Mouse (Mus musculus) MEL (cell line): ENCODE measurements at regions not wholly inside any gene's neighbourhood (a gene's known extent, or its start where the extent isn't known, plus 50 kb on each side); places are given as distances from the start of the nearest gene placed in this dataset.

Experiments used
- DNase-seq: peaks from one replicate; pipeline ENCODE4 v3.0.0; 2011; ENCODE audit warnings: low read depth, low spot score
- H3K27ac ChIP-seq: 2 replicates; pipeline ENCODE4 v1.5.1; 2012; ENCODE audit warnings: low read depth, mild to moderate bottlenecking, control low read depth, low read length, moderate library complexity; ENCODE audit not compliant: control insufficient read depth
- H3K27me3 ChIP-seq, 2 experiments: fragments of 150-350 bp in 1 of 2; sonication (generic) in 1 of 2; 2 replicates each; pipeline ENCODE4 v1.6.1; 2012; ENCODE audit warnings: low read length in 2 of 2, mild to moderate bottlenecking in 2 of 2, improper control_type of control experiment in 1 of 2, moderate library complexity in 1 of 2; ENCODE audit not compliant: insufficient read depth in 2 of 2, control insufficient read depth in 1 of 2
- H3K36me3 ChIP-seq, 2 experiments: 2 replicates each; pipeline ENCODE4 v1.6.1; 2012 to 2014; ENCODE audit warnings: low read length in 2 of 2, improper control_type of control experiment in 1 of 2, inconsistent platforms in 1 of 2, mild to moderate bottlenecking in 1 of 2; ENCODE audit not compliant: insufficient read depth in 2 of 2, control insufficient read depth in 1 of 2
- H3K4me1 ChIP-seq, 2 experiments: fragments of 150-350 bp in 1 of 2; sonication (generic) in 1 of 2; 2 replicates each; pipeline ENCODE4 v1.6.1; 2012; ENCODE audit warnings: low read length in 2 of 2, improper control_type of control experiment in 1 of 2, mild to moderate bottlenecking in 1 of 2; ENCODE audit not compliant: insufficient read depth in 2 of 2, control insufficient read depth in 1 of 2
- H3K4me3 ChIP-seq, 2 experiments: fragments of 150-350 bp in 1 of 2; sonication (generic) in 1 of 2; 2 replicates each; pipeline ENCODE4 v1.5.1; 2012; ENCODE audit warnings: low read depth in 2 of 2, low read length in 2 of 2, mild to moderate bottlenecking in 2 of 2, moderate library complexity in 2 of 2, control low read depth in 1 of 2, improper control_type of control experiment in 1 of 2; ENCODE audit not compliant: control insufficient read depth in 1 of 2, insufficient read depth in 1 of 2
- H3K79me2 ChIP-seq: 2 replicates; pipeline ENCODE4 v1.6.1; 2012; ENCODE audit warnings: mild to moderate bottlenecking, low read length, moderate library complexity; ENCODE audit not compliant: control insufficient read depth, poor library complexity, insufficient read depth
- H3K9ac ChIP-seq: 2 replicates; pipeline ENCODE4 v1.6.1; 2012; ENCODE audit warnings: low read depth, mild to moderate bottlenecking, control low read depth, low read length, moderate library complexity; ENCODE audit not compliant: control insufficient read depth, poor library complexity, severe bottlenecking
- H3K9me3 ChIP-seq: fragments of 150-350 bp; sonication (generic); replicated peaks from 2 replicates; pipeline ENCODE4 v1.6.1; 2012; ENCODE audit warnings: mild to moderate bottlenecking, low read length, improper control_type of control experiment, moderate library complexity; ENCODE audit not compliant: insufficient read depth
- BHLHE40 ChIP-seq: IDR thresholded peaks from 2 replicates; pipeline ENCODE4 v1.6.1; 2012; ENCODE audit warnings: low read depth, mild to moderate bottlenecking, inconsistent platforms, low read length, improper control_type of control experiment, borderline replicate concordance
- CHD1 ChIP-seq: IDR thresholded peaks from 2 replicates; pipeline ENCODE4 v1.6.1; 2012; ENCODE audit warnings: low read depth, mild to moderate bottlenecking, inconsistent platforms, low read length, improper control_type of control experiment
- ELF1 ChIP-seq: IDR thresholded peaks from 2 replicates; pipeline ENCODE4 v1.6.1; 2014; ENCODE audit warnings: low read depth, mild to moderate bottlenecking, inconsistent platforms, low read length, improper control_type of control experiment, moderate library complexity
- EP300 ChIP-seq, 2 experiments: IDR thresholded peaks; 2 replicates each; pipeline ENCODE4 v1.6.1; 2011; ENCODE audit warnings: improper control_type of control experiment in 2 of 2, low read length in 2 of 2, low read depth in 1 of 2, mild to moderate bottlenecking in 1 of 2
- ETS1 ChIP-seq: IDR thresholded peaks from 2 replicates; pipeline ENCODE4 v1.6.1; 2012; ENCODE audit warnings: low read depth, mild to moderate bottlenecking, inconsistent platforms, low read length, improper control_type of control experiment, moderate library complexity
- GABPA ChIP-seq: IDR thresholded peaks from 2 replicates; pipeline ENCODE4 v1.6.1; 2012; ENCODE audit warnings: low read depth, mild to moderate bottlenecking, inconsistent platforms, low read length, improper control_type of control experiment, moderate library complexity
- HCFC1 ChIP-seq: IDR thresholded peaks from 2 replicates; pipeline ENCODE4 v1.6.1; 2012; ENCODE audit warnings: low read depth, mild to moderate bottlenecking, inconsistent platforms, low read length, improper control_type of control experiment, moderate library complexity
- JUND ChIP-seq: IDR thresholded peaks from 2 replicates; pipeline ENCODE4 v1.6.1; 2011; ENCODE audit warnings: low read depth, mild to moderate bottlenecking, improper control_type of control experiment, low read length
- MAFK ChIP-seq: IDR thresholded peaks from 2 replicates; pipeline ENCODE4 v1.6.1; 2011; ENCODE audit warnings: low read depth, mild to moderate bottlenecking, low read length, improper control_type of control experiment, borderline replicate concordance
- MAX ChIP-seq: IDR thresholded peaks from 2 replicates; pipeline ENCODE4 v1.6.1; 2011; ENCODE audit warnings: low read length, improper control_type of control experiment
- MAZ ChIP-seq: IDR thresholded peaks from 2 replicates; pipeline ENCODE4 v1.6.1; 2012; ENCODE audit warnings: low read depth, mild to moderate bottlenecking, inconsistent platforms, low read length, improper control_type of control experiment
- MEF2A ChIP-seq: IDR thresholded peaks from 2 replicates; pipeline ENCODE4 v1.6.1; 2014; ENCODE audit warnings: low read depth, mild to moderate bottlenecking, inconsistent platforms, low read length, improper control_type of control experiment; ENCODE audit not compliant: poor library complexity, insufficient replicate concordance, severe bottlenecking; ENCODE audit errors: extremely low read depth
- MXI1 ChIP-seq: IDR thresholded peaks from 2 replicates; pipeline ENCODE4 v1.6.1; 2011; ENCODE audit warnings: mild to moderate bottlenecking, low read depth, low read length, improper control_type of control experiment
- MYB ChIP-seq: IDR thresholded peaks from 2 replicates; pipeline ENCODE4 v1.6.1; 2011; ENCODE audit warnings: mild to moderate bottlenecking, low read depth, low read length, improper control_type of control experiment
- MYC ChIP-seq: IDR thresholded peaks from 2 replicates; pipeline ENCODE4 v1.6.1; 2011; ENCODE audit warnings: low read depth, mild to moderate bottlenecking, low read length, improper control_type of control experiment, moderate library complexity
- NELFE ChIP-seq: IDR thresholded peaks from 2 replicates; pipeline ENCODE4 v1.6.1; 2011; ENCODE audit warnings: low read depth, low read length, improper control_type of control experiment
- NRF1 ChIP-seq: IDR thresholded peaks from 2 replicates; pipeline ENCODE4 v1.6.1; 2014; ENCODE audit warnings: low read depth, mild to moderate bottlenecking, inconsistent platforms, low read length, improper control_type of control experiment, moderate library complexity; ENCODE audit not compliant: poor library complexity, insufficient read depth, severe bottlenecking
- POLR2A ChIP-seq, 2 experiments: IDR thresholded peaks; 2 replicates each; pipeline ENCODE4 v1.6.1; 2011 to 2012; ENCODE audit warnings: low read length in 2 of 2, mild to moderate bottlenecking in 2 of 2, control low read depth in 1 of 2, improper control_type of control experiment in 1 of 2, low read depth in 1 of 2, moderate library complexity in 1 of 2; ENCODE audit not compliant: control insufficient read depth in 1 of 2, insufficient read depth in 1 of 2, poor library complexity in 1 of 2
- POLR2AphosphoS2 ChIP-seq: IDR thresholded peaks from 2 replicates; pipeline ENCODE4 v1.6.1; 2011; ENCODE audit warnings: low read length, improper control_type of control experiment
- POLR2AphosphoS5 ChIP-seq: IDR thresholded peaks from 2 replicates; pipeline ENCODE4 v1.6.1; 2012; ENCODE audit warnings: low read depth, borderline replicate concordance, mild to moderate bottlenecking, inconsistent platforms, low read length, moderate library complexity, mixed read lengths
- RCOR1 ChIP-seq: IDR thresholded peaks from 2 replicates; pipeline ENCODE4 v1.6.1; 2012; ENCODE audit warnings: low read depth, mild to moderate bottlenecking, inconsistent platforms, low read length, improper control_type of control experiment
- SMC3 ChIP-seq: IDR thresholded peaks from 2 replicates; pipeline ENCODE4 v1.6.1; 2011; ENCODE audit warnings: low read depth, low read length, improper control_type of control experiment
- TAL1 ChIP-seq: IDR thresholded peaks from 2 replicates; pipeline ENCODE4 v1.6.1; 2012; ENCODE audit warnings: mild to moderate bottlenecking, inconsistent platforms, low read length, moderate library complexity, mixed read lengths
- TCF12 ChIP-seq: IDR thresholded peaks from 2 replicates; pipeline ENCODE4 v1.6.1; 2014; ENCODE audit warnings: low read depth, mild to moderate bottlenecking, inconsistent platforms, low read length, improper control_type of control experiment, moderate library complexity
- USF1 ChIP-seq: IDR thresholded peaks from 2 replicates; pipeline ENCODE4 v1.6.1; 2014; ENCODE audit warnings: low read depth, mild to moderate bottlenecking, inconsistent platforms, low read length, improper control_type of control experiment, moderate library complexity
- USF2 ChIP-seq, 2 experiments: IDR thresholded peaks; 2 replicates each; pipeline ENCODE4 v1.6.1; 2011 to 2012; ENCODE audit warnings: improper control_type of control experiment in 2 of 2, low read length in 2 of 2, borderline replicate concordance in 1 of 2, inconsistent platforms in 1 of 2, low read depth in 1 of 2, mild to moderate bottlenecking in 1 of 2; ENCODE audit not compliant: insufficient read depth in 1 of 2
- ZKSCAN1 ChIP-seq: IDR thresholded peaks from 2 replicates; pipeline ENCODE4 v1.6.1; 2012; ENCODE audit warnings: low read depth, mild to moderate bottlenecking, inconsistent platforms, low read length, improper control_type of control experiment, moderate library complexity
- ZMIZ1 ChIP-seq: IDR thresholded peaks from 2 replicates; pipeline ENCODE4 v1.6.1; 2012; ENCODE audit warnings: low read depth, mild to moderate bottlenecking, inconsistent platforms, low read length, improper control_type of control experiment, moderate library complexity
- ZNF384 ChIP-seq: IDR thresholded peaks from 2 replicates; pipeline ENCODE4 v1.6.1; 2012; ENCODE audit warnings: low read depth, mild to moderate bottlenecking, inconsistent platforms, low read length, improper control_type of control experiment

- no peaks in the 10 kb centered on the region for H3K9me3 ChIP-seq
- DNase-seq = no peak
- no peaks in the 10 kb centered on the region for H3K79me2 ChIP-seq
- no peak overlapping the region for H3K9ac ChIP-seq
- H3K4me1 ChIP-seq = no peaks in the 10 kb centered on the region
- no peaks in the 10 kb centered on the region for H3K36me3 ChIP-seq
- H3K4me3 ChIP-seq = no peak overlapping the region
- no peaks in the 10 kb centered on the region for H3K27me3 ChIP-seq
- no peak overlapping the region for H3K27ac ChIP-seq
- TF ChIP-seq ZMIZ1 (no peak), EP300 (IDR thresholded peaks at IDR 0.05; ENCODE audit: low read depth in 1 of 2, low read length in 2 of 2) (no peak), RCOR1 (no peak), MEF2A (no peak), CHD1 (no peak), ETS1 (no peak), MYC (no peak), TAL1 (no peak), MAX (no peak), MXI1 (no peak), GABPA (no peak), POLR2AphosphoS5 (no peak), POLR2A (IDR thresholded peaks at IDR 0.05; ENCODE audit: control insufficient read depth in 1 of 2, insufficient read depth in 1 of 2, low read depth in 1 of 2, low read length in 2 of 2, poor library complexity in 1 of 2) (no peak), HCFC1 (no peak), POLR2AphosphoS2 (no peak), ZNF384 (no peak)
Observed at GRCm38 (mm10) chr8:49348602-49349001, 504.9 kb upstream of the Tenm3 start.

GRCm38 (mm10) chr8:49338716-49339115 lies 495.0 kb upstream of the Tenm3 start:
- H3K79me2 ChIP-seq = no peaks in the 10 kb centered on the region
- TF ChIP-seq MAZ (no peak), RCOR1 (no peak), TCF12 (no peak), SMC3 (no peak), USF1 (no peak), ZKSCAN1 (no peak), NRF1 (no peak), EP300 (IDR thresholded peaks at IDR 0.05; ENCODE audit: low read depth in 1 of 2, low read length in 2 of 2) (no peak), ELF1 (no peak), BHLHE40 (no peak), MYB (no peak), MAFK (no peak), NELFE (no peak), MYC (no peak), MXI1 (no peak), POLR2A (IDR thresholded peaks at IDR 0.05; ENCODE audit: control insufficient read depth in 1 of 2, insufficient read depth in 1 of 2, low read depth in 1 of 2, low read length in 2 of 2, poor library complexity in 1 of 2) (no peak), JUND (no peak), USF2 (IDR thresholded peaks at IDR 0.05; ENCODE audit: borderline replicate concordance in 1 of 2, insufficient read depth in 1 of 2, low read depth in 1 of 2, low read length in 2 of 2) (no peak)
- no peaks in the 10 kb centered on the region for H3K36me3 ChIP-seq
- no peak overlapping the region for H3K4me3 ChIP-seq
- H3K27ac ChIP-seq = no peak overlapping the region
- no peaks in the 10 kb centered on the region for H3K27me3 ChIP-seq
- DNase-seq = no peak
- no peak overlapping the region for H3K9ac ChIP-seq
- no peaks in the 10 kb centered on the region for H3K4me1 ChIP-seq
- H3K9me3 ChIP-seq = no peaks in the 10 kb centered on the region
